Mouse (Mus musculus) forebrain, embryonic 13.5 days (tissue): ENCODE results near the gene Cox7a1. TPM values are rescaled to one million over a fixed set of nuclear protein-coding genes. Genes with fewer than 3 reads are reported as not detected.
"Not testable (repeated sequence)": the region's sequence is repeated elsewhere in the genome, so short reads cannot be mapped to it uniquely, and the experiment has no call there.

ENCODE experiments used
- ATAC-seq: fragments of 200-750 bp; cut with Nextera tagmentation; 2 replicates; pipeline ENCODE4 v1.8.0; 2017
- H3K27ac ChIP-seq: fragments of 300-500 bp; sonication (generic); 2 replicates; pipeline ENCODE4 v1.5.1; 2015; ENCODE audit warnings: inconsistent platforms, mild to moderate bottlenecking, moderate library complexity
- H3K27me3 ChIP-seq: fragments of 300-500 bp; sonication (generic); 2 replicates; pipeline ENCODE4 v1.6.1; 2015; ENCODE audit warnings: mild to moderate bottlenecking, inconsistent platforms
- H3K36me3 ChIP-seq: fragments of 300-500 bp; sonication (generic); 2 replicates; pipeline ENCODE4 v1.6.1; 2015; ENCODE audit warnings: mild to moderate bottlenecking, inconsistent platforms; ENCODE audit not compliant: poor library complexity, severe bottlenecking
- H3K4me1 ChIP-seq: fragments of 300-500 bp; sonication (generic); 2 replicates; pipeline ENCODE4 v1.6.1; 2015; ENCODE audit warnings: inconsistent platforms
- H3K4me2 ChIP-seq: fragments of 300-500 bp; sonication (generic); 2 replicates; pipeline ENCODE4 v1.6.1; 2015; ENCODE audit warnings: inconsistent platforms, mild to moderate bottlenecking, moderate library complexity
- H3K4me3 ChIP-seq: fragments of 300-500 bp; sonication (generic); 2 replicates; pipeline ENCODE4 v1.5.1; 2015; ENCODE audit warnings: mild to moderate bottlenecking, inconsistent platforms
- H3K9ac ChIP-seq: fragments of 300-500 bp; sonication (generic); 2 replicates; pipeline ENCODE4 v1.6.1; 2015; ENCODE audit warnings: mild to moderate bottlenecking, inconsistent platforms
- H3K9me3 ChIP-seq: fragments of 300-500 bp; sonication (generic); replicated peaks from 2 replicates; pipeline ENCODE4 v1.6.1; 2016; ENCODE audit warnings: inconsistent platforms
- WGBS: fragments of 180-500 bp; shearing (Covaris S2); methylation state at CpG from one replicate; pipeline ENCODE4 v1.1.7; 2015; 5-methylcytosine and 5-hydroxymethylcytosine counted together
- polyA plus RNA-seq: library from polyadenylated mRNA; unstranded; fragments of >200 nt; fragmentation: Nextera tagmentation; extraction: Ambion mirVana; gene quantifications from 2 replicates; pipeline ENCODE4 v1.2.1, GENCODE M21; 2015

The Cox7a1 gene
- polyA plus RNA-seq, 1 experiment from 2014 or later: 1.7 TPM

DNA sequence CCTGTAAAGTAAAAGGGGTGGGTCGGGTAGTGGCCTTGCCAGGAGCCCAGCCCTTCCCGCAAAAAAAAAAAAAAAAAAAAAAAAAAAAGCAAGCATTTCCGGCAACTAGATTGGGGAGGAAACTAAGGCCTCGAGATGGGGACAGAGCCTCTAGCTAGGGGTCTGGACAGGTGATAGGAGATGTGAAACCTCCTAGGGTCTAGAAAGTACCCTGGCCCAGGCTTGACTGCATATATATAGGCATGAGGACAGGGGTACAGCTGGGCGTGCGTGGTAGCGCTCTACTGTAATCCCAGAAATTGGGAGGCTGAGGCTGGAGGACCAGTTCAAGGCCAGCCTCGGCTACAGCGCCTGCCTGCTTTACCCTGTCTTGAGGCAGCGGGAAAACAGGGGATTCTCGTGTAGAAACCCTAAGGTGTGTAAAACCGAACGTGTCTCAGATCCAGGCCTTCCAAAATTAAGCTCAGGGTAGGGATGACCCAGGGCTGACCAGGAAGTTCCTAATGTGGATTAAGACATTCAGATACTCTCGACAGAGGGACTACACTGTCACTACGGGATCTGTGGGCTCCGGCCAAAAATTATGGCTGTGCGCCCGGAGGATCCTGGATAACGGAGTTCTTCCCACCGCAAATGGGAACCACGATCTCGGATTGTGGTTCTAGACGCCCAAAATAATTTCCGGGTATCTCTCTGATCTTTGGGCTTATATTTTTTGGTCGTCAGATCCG, 10.3 kb downstream of the Cox7a1 start:
- H3K9ac ChIP-seq: peak overlapping the region; percentile 75
- peaks cover 26% of the 10 kb centered on the region for H3K4me1 ChIP-seq
- peak overlapping the region; percentile 71 for H3K4me3 ChIP-seq
- WGBS: under 1% methylated on average over 26 of the region's 26 CpGs
- H3K27ac ChIP-seq: peak overlapping the region; percentile 78
- H3K36me3 ChIP-seq: peaks cover 33% of the 10 kb centered on the region
- peak; percentile 39 for ATAC-seq
- H3K9me3 ChIP-seq: no peaks in the 10 kb centered on the region
- peak overlapping the region; percentile 84 for H3K4me2 ChIP-seq
- no peaks in the 10 kb centered on the region for H3K27me3 ChIP-seq

DNA sequence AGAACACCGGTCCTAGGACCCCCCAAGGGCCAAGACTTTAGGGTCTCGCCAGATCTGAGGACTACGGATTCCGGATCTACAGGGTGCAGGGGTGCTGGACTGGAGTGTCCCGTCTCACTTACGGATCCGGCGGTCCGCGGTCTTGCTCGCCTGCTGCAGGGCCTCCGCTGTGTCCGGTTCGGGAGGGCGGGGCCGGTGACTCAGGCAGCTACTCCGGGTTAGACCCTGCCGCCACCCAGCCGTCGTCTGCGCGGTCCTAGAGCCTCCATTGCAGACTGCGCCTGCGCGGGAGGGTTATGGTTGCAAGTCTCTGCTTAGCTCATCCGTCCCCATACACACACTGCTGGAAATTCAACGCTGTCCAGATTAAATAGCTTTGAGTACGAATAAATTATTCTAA, 10.9 kb downstream of the Cox7a1 start:
- Histone ChIP-seq H3K27ac (peak overlapping the region; percentile 78), H3K9me3 (no peaks in the 10 kb centered on the region), H3K4me2 (peak overlapping the region; percentile 84), H3K36me3 (peaks cover 29% of the 10 kb centered on the region), H3K27me3 (no peaks in the 10 kb centered on the region), H3K4me3 (peak overlapping the region; percentile 71), H3K4me1 (peaks cover 26% of the 10 kb centered on the region), H3K9ac (peak overlapping the region; percentile 75)
- ATAC-seq: peak; percentile 91
- WGBS: 0% methylated on average over 28 of the region's 28 CpGs

DNA sequence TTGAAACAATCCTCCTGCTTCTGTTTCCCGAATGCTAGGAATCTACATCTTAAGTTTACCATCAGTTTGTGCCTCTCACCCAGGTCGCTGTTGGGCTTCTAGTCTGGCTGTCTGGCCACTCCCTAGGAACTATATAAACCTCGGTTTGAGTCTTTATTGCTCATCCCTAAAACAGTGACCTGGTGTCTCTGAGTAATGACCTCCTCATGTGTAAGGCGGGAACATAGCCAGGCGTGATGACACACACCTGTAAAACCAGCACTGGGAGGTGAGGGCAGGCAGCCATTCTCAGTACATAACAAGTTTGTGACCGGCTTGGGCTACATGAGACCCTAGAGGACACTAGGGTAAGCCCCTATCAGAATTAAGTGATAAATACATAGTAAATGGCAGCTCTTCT, 11.5 kb downstream of the Cox7a1 start:
- H3K27ac ChIP-seq: no peak overlapping the region
- peaks cover 23% of the 10 kb centered on the region for H3K36me3 ChIP-seq
- H3K4me1 ChIP-seq: peaks cover 26% of the 10 kb centered on the region
- H3K4me3 ChIP-seq: peak overlapping the region; percentile 71
- H3K9me3 ChIP-seq: no peaks in the 10 kb centered on the region
- H3K9ac ChIP-seq: peak overlapping the region; percentile 75
- no peak for ATAC-seq
- no peaks in the 10 kb centered on the region for H3K27me3 ChIP-seq
- H3K4me2 ChIP-seq: peak overlapping the region; percentile 84
- 70% methylated on average over 6 of the region's 6 CpGs for WGBS

DNA sequence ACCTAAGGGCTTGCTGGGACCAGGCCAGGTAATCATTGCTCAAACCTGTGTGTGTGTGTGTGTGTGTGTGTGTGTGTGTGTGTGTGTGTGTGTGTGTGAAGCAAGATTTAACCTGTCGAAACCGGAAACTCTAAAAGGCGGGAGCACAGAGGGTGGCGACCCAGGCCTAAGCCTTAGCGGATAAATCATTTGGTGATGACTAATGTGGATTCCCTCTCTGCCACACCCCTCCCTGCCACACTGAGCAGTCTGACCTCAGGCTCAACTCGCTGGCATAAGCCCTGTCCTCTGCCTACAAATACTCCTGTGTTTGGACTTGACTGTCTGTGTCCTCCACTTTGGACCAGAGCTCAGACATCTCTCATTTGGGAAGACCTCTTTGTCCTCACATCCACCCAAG, 12.2 kb downstream of the Cox7a1 start:
- peaks cover 26% of the 10 kb centered on the region for H3K4me1 ChIP-seq
- H3K9ac ChIP-seq: no peak overlapping the region
- no peak overlapping the region for H3K27ac ChIP-seq
- H3K4me3 ChIP-seq: no peak overlapping the region
- no peak for ATAC-seq
- no peaks in the 10 kb centered on the region for H3K27me3 ChIP-seq
- no peaks in the 10 kb centered on the region for H3K9me3 ChIP-seq
- WGBS: 75% methylated on average over 6 of the region's 6 CpGs
- H3K4me2 ChIP-seq: no peak overlapping the region
- peaks cover 16% of the 10 kb centered on the region for H3K36me3 ChIP-seq

DNA sequence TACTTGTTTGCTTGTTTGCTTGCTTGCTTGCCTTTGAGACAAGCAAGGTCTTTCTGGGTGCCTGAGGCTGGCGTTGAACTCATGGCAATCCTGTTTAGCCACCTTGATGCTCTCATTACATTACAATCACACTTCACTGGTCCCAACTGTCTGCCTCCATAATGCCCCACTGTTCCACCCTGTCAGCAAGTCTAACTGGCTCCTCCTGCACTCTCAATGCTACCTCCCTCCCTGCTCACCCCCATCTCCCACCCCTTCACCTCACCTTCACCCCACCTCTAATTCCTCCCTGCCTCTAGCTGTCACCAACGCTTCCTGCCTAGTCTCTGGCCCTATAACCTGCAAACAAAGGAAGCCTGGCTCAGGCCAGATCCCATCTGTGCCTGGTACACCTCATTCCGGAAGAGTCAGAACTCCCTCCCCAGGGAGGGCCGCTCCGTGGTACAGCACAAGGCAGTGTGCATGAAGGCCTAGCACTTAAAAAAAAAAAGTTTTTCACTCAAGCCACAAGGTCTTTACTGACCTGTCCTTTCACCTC, 13.7 kb downstream of the Cox7a1 start:
- Histone ChIP-seq H3K4me1 (peaks cover 23% of the 10 kb centered on the region), H3K9ac (no peak overlapping the region), H3K4me2 (no peak overlapping the region), H3K27ac (no peak overlapping the region), H3K9me3 (no peaks in the 10 kb centered on the region), H3K27me3 (no peaks in the 10 kb centered on the region), H3K4me3 (no peak overlapping the region), H3K36me3 (peaks cover 1% of the 10 kb centered on the region; the same call in 1 of the 2 replicates)
- no peak for ATAC-seq
- 81% methylated on average over 5 of the region's 5 CpGs for WGBS

DNA sequence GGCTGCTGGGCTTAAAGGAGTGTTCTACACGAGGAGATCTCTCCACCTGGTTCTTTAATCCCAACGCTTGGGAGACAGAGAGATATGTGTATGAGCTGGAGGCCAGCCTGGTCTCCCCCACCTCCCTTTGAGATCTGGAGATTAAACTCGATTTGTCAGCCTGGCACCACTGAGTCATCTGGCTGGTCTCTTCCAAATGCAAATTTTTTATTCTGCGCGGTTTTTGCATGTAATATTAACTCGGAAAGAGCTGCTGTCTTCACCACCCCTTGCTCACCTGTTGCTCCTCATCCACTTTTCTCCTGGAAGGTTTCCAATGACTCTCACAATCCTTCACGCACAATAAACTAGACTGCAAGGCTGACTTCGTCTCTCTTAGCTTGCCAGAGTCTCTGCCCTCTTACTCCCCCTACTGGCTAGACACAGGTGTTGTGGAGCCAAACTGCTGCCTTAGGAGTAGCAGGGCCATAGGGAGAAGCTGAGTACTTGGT, 14.6 kb downstream of the Cox7a1 start, which contains the start of gene Capns1:
Gene Capns1 (minus strand): TSS at position 331 of the 491 bp plus-strand sequence.
- no peaks in the 10 kb centered on the region for H3K36me3 ChIP-seq
- peak within 1 kb of the TSS; percentile 45 for H3K4me2 ChIP-seq
- no peak within 1 kb of the TSS for H3K27ac ChIP-seq
- peaks cover 14% of the 10 kb centered on the region for H3K4me1 ChIP-seq
- 4% methylated on average over 8 of the region's 8 CpGs for WGBS
- no peak within 1 kb of the TSS for H3K9ac ChIP-seq
- no peaks in the 10 kb centered on the region for H3K27me3 ChIP-seq
- no peaks in the 10 kb centered on the region for H3K9me3 ChIP-seq
- peak within 1 kb of the TSS; percentile 15; the same call in 1 of the 2 replicates for H3K4me3 ChIP-seq
- ATAC-seq: no peak; the same call in 1 of the 2 replicates

DNA sequence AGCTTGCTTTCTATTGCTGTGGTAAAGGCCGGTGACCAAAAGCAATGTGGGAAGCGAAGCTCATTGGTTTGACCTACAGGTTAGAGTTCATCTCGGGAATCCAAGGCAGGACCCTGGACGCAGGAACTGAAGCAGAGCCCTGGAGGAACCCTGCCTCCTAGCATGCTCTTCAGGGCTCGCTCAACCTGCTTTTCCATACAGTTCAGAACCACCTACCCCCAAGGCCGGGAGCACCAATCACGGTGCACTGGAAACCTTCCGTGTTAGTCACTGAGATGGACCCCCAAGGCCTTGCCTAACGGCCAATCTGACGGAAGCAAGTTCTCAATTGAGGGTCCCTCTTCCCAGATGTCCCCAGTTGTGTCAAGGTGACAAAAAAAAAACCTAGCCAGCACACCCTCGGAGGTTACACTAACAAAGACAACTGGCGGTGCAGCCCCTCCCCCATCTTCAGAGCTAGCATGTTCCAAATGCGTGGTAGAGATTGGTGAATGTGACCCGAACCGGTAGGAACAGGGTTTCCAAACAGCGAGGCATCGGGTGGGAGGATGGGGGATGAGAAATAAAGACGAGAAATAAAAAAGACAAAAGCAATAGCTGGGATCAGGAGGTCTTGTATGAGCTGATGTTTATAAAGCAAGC, 15.7 kb downstream of the Cox7a1 start:
- H3K4me1 ChIP-seq: peaks cover 10% of the 10 kb centered on the region
- H3K27ac ChIP-seq: no peak overlapping the region
- no peak overlapping the region for H3K9ac ChIP-seq
- no peaks in the 10 kb centered on the region for H3K36me3 ChIP-seq
- no peaks in the 10 kb centered on the region for H3K27me3 ChIP-seq
- H3K4me3 ChIP-seq: no peak overlapping the region
- no peak overlapping the region for H3K4me2 ChIP-seq
- ATAC-seq: no peak
- H3K9me3 ChIP-seq: no peaks in the 10 kb centered on the region
- 78% methylated on average over 18 of the region's 18 CpGs for WGBS

DNA sequence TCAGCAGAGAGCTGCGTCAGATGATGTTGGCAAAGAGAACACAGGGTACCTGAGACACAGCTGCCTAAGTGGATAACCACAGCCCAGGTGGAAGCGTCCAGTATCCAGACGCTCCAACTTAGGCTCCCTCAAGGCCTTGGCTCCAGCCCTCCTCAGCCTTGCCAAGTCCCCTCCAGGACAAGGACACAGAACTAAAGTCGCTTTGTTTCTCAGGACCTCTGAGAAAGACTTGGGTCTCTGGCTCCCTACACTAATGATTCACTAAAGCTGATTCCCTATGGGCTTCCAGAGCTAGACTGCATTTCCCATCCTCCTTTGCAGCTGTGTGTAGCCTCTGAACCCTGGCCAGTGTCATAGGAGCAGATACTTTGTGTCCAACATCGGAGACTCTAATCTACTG, 16.3 kb downstream of the Cox7a1 start:
- H3K36me3 ChIP-seq: no peaks in the 10 kb centered on the region
- no peak overlapping the region for H3K9ac ChIP-seq
- no peak overlapping the region for H3K4me3 ChIP-seq
- H3K4me2 ChIP-seq: no peak overlapping the region
- peaks cover 8% of the 10 kb centered on the region for H3K4me1 ChIP-seq
- H3K27ac ChIP-seq: no peak overlapping the region
- no peaks in the 10 kb centered on the region for H3K27me3 ChIP-seq
- ATAC-seq: no peak
- H3K9me3 ChIP-seq: no peaks in the 10 kb centered on the region
- whole genome bisulfite sequencing: 76% methylated on average over 5 of the region's 5 CpGs

DNA sequence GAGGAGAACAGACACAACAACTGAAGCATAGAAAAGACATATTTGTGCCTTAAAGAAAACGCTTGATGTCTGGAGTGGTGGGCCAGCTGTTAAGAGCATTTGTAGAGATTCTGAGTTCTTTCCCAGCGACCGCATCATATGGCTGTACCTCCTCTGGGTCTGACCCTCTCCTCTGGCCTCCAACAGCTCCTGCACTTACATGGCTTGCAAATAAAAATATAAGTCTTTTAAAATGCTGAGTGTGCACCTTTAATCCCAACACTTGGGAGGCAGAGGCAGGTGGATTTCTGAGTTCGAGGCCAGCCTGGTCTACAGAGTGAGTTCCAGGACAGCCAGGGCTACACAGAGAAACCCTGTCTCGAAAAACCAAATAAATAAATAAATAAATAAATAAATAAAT, 16.7 kb downstream of the Cox7a1 start:
- not testable (repeated sequence) for H3K27ac ChIP-seq, H3K36me3 ChIP-seq, ATAC-seq, H3K4me1 ChIP-seq, H3K4me2 ChIP-seq, H3K9me3 ChIP-seq, H3K9ac ChIP-seq, H3K27me3 ChIP-seq, H3K4me3 ChIP-seq
- WGBS: 91% methylated on average over 5 of the region's 5 CpGs

DNA sequence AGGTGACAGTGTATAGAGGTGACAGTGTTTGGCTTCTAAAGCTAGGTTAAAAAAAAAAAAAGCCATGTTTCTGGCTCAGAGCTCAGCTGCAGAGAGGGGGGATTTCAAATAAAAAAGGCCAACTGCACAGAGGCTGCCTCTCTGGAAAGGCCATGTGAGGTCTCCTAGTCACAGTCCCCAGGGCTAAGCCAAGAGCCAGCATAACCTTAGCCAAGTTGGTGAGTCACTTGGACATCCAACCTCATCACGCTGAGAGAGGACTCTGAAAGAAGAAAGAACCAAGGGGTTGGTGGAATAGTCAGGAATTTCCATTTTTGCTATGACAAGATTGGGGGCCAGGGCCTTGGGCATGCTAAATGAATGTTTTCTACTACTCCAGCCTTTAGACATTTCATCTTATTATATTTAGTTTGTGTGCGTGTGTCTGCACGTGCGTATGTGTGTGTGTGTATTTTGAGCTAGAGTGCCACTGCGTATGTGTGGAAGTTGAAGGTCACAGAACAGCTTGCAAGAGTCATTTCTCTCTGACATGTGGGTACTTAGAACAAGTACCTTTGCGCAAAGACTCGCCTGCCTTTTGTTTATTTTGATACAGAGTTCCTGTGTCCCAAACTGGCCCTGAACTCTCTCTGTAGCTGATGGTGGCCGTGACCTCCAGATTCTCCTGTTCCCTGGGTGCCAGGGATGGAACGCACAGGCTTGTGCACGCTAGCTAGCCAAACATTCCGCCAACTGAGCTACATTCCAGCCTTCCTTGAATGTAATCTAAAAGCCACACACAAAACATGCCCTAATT, 19.1 kb downstream of the Cox7a1 start:
- Histone ChIP-seq H3K27ac (no peak overlapping the region), H3K9me3 (no peaks in the 10 kb centered on the region)

DNA sequence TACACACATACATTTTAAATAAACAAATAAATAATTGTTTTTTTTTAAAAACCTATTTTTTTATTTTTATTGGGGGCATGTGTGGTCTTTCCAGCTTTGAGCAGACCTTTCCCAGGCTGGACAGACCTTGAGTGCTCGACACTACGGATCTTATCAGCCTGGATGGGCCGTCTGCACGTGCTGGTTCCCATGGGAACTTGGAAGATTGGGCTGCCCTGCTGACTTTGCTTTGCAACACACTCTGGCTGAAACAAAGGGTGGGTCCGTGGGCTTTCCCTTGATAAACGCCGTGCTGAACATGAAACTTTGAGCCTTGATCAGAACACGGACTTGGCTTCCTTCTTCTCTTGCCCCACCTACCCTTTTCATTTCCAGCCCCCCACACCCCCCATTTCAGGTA, 20.4 kb downstream of the Cox7a1 start:
- no peak for ATAC-seq

More for the DNA sequence above, 19.1 kb downstream of the Cox7a1 start:
- Histone ChIP-seq H3K4me3 (no peak overlapping the region), H3K4me2 (no peak overlapping the region), H3K9ac (no peak overlapping the region), H3K27me3 (no peaks in the 10 kb centered on the region), H3K36me3 (no peaks in the 10 kb centered on the region), H3K4me1 (0 out of 2 replicates have a peak, but pooled peaks cover 4% of the 10 kb centered on the region)
- no peak for ATAC-seq
- WGBS: 88% methylated on average over 11 of the region's 11 CpGs

More for the DNA sequence above, 20.4 kb downstream of the Cox7a1 start:
- H3K9ac ChIP-seq: no peak overlapping the region
- H3K4me3 ChIP-seq: no peak overlapping the region
- H3K9me3 ChIP-seq: no peaks in the 10 kb centered on the region
- no peak overlapping the region for H3K4me2 ChIP-seq
- 21% methylated on average over 8 of the region's 8 CpGs for WGBS
- no peaks in the 10 kb centered on the region for H3K4me1 ChIP-seq
- H3K27ac ChIP-seq: no peak overlapping the region
- no peaks in the 10 kb centered on the region for H3K36me3 ChIP-seq
- H3K27me3 ChIP-seq: no peaks in the 10 kb centered on the region
